Mouse (Mus musculus) neural tube, embryonic 11.5 days (tissue): ENCODE data around the gene Ubap1. TPM values are rescaled to one million over a fixed set of nuclear protein-coding genes. Genes with fewer than 3 reads are reported as not detected.

Experiments
- ATAC-seq: fragments of 200-750 bp; cut with Nextera tagmentation; 2 replicates; pipeline ENCODE4 v1.8.0; 2017; ENCODE audit warnings: moderate number of reproducible peaks, mild to moderate bottlenecking, moderate TSS enrichment, moderate library complexity; ENCODE audit not compliant: insufficient read depth, low FRiP score, low TSS enrichment
- DNase-seq: peaks from one replicate; pipeline ENCODE4 v3.0.0-alpha.2; 2015; ENCODE audit warnings: low spot score
- H3K27ac ChIP-seq: fragments of 300-500 bp; sonication (generic); 2 replicates; pipeline ENCODE4 v1.5.1; 2014; ENCODE audit warnings: low read depth, mild to moderate bottlenecking, low read length
- H3K27me3 ChIP-seq: fragments of 300-500 bp; sonication (generic); 2 replicates; pipeline ENCODE4 v1.6.1; 2014; ENCODE audit warnings: mild to moderate bottlenecking, low read length, mixed read lengths; ENCODE audit not compliant: control insufficient read depth, insufficient read depth
- H3K36me3 ChIP-seq: fragments of 300-500 bp; sonication (generic); 2 replicates; pipeline ENCODE4 v1.6.1; 2014; ENCODE audit warnings: mild to moderate bottlenecking, low read length, moderate library complexity, mixed read lengths; ENCODE audit not compliant: control insufficient read depth, insufficient read depth
- H3K4me1 ChIP-seq: fragments of 300-500 bp; sonication (generic); 2 replicates; pipeline ENCODE4 v1.6.1; 2014; ENCODE audit warnings: low read length, mixed read lengths; ENCODE audit not compliant: control insufficient read depth, insufficient read depth
- H3K4me2 ChIP-seq: fragments of 300-500 bp; sonication (generic); 2 replicates; pipeline ENCODE4 v1.6.1; 2014; ENCODE audit warnings: low read depth, mild to moderate bottlenecking, moderate library complexity
- H3K4me3 ChIP-seq: fragments of 300-500 bp; sonication (generic); 2 replicates; pipeline ENCODE4 v1.5.1; 2014; ENCODE audit warnings: low read depth, low read length
- H3K9ac ChIP-seq: fragments of 300-500 bp; sonication (generic); 2 replicates; pipeline ENCODE4 v1.6.1; 2014; ENCODE audit warnings: mild to moderate bottlenecking, low read length
- H3K9me3 ChIP-seq: fragments of 300-500 bp; sonication (generic); 2 replicates; pipeline ENCODE4 v1.6.1; 2016; ENCODE audit warnings: low read length; ENCODE audit not compliant: control insufficient read depth
- WGBS: fragments of 180-500 bp; shearing (Covaris S2); extraction: QIAGEN DNeasy Blood & Tissue Kit; methylation state at CpG from one replicate; pipeline ENCODE4 v1.1.7; 2014; 5-methylcytosine and 5-hydroxymethylcytosine counted together
- polyA plus RNA-seq: library from polyadenylated mRNA; unstranded; fragments of >200 nt; fragmentation: Nextera tagmentation; extraction: Ambion mirVana; gene quantifications from 2 replicates; pipeline ENCODE4 v1.2.1, GENCODE M21; 2014

Gene Ubap1
- polyA plus RNA-seq, 1 experiment from 2014 or later, result 91.3 TPM

- Histone ChIP-seq H3K36me3 (no peaks in the 10 kb centered on the region), H3K27ac (no peak overlapping the region), H3K4me2 (no peak overlapping the region), H3K27me3 (no peaks in the 10 kb centered on the region), H3K4me1 (peaks cover 2% of the 10 kb centered on the region), H3K4me3 (no peak overlapping the region), H3K9ac (no peak overlapping the region), H3K9me3 (no peaks in the 10 kb centered on the region)
- DNase-seq (no peak), ATAC-seq (no peak)
- 89% methylated on average over 5 of the region's 5 CpGs for WGBS
Observed at GRCm38 (mm10) chr4:41318267-41318666, 30.5 kb upstream of the Ubap1 start.

DNA sequence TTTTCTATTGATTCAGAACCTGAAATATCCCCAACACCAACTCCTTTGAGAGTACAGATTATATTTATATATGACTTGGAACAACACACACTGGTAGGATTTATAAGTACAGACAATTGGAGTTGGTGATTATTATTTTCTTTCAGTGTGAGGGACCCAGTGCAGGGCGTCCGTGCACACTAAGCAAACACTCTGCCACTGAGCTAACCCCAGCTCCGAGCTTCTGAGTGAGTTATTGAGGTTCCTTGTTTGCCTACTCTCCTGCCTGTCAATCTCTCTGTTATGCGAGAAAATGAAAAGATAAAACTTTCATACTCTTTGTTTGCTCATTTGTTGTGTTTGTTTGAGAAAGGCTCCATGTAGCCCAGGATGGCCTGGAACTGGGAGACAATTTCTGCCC is 27.8 kb upstream of the Ubap1 start:
- Histone ChIP-seq H3K9ac (no peak overlapping the region), H3K4me2 (no peak overlapping the region), H3K4me1 (no peaks in the 10 kb centered on the region), H3K27ac (no peak overlapping the region), H3K27me3 (no peaks in the 10 kb centered on the region), H3K9me3 (no peaks in the 10 kb centered on the region), H3K36me3 (no peaks in the 10 kb centered on the region), H3K4me3 (no peak overlapping the region)
- no peak for DNase-seq
- 69% methylated on average over 4 of the region's 4 CpGs for WGBS
- no peak for ATAC-seq

- Histone ChIP-seq H3K9me3 (no peaks in the 10 kb centered on the region), H3K4me2 (no peak overlapping the region), H3K4me3 (no peak overlapping the region), H3K9ac (no peak overlapping the region), H3K27ac (no peak overlapping the region), H3K27me3 (no peaks in the 10 kb centered on the region), H3K36me3 (no peaks in the 10 kb centered on the region), H3K4me1 (no peaks in the 10 kb centered on the region)
- ATAC-seq (no peak), DNase-seq (no peak)
- WGBS, result 87% methylated on average over 6 of the region's 6 CpGs
Observed at GRCm38 (mm10) chr4:41326876-41327275, 21.9 kb upstream of the Ubap1 start.

DNA sequence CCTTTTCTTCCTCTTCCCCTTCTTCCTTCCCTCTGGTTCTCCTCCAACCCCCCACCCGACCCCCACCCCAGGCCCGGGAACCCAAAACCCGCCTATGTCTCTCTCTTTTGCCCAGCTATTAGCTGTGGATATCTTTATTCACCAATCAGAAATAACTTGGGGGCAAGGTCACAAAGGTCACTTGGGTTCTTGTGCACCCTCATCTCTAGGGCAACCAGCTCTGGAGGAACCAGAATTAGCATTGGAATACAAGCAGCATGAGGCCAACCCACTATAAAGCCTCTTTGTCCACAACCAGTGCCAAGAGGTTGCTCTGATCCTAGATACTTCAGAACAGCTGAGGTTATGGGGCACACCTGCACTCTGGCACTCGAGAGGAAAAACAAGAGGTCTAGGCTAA is 19.3 kb upstream of the Ubap1 start:
- Histone ChIP-seq H3K4me1 (no peaks in the 10 kb centered on the region), H3K4me2 (no peak overlapping the region), H3K27ac (no peak overlapping the region), H3K9ac (no peak overlapping the region), H3K36me3 (no peaks in the 10 kb centered on the region), H3K27me3 (no peaks in the 10 kb centered on the region), H3K4me3 (no peak overlapping the region), H3K9me3 (no peaks in the 10 kb centered on the region)
- DNase-seq (no peak), ATAC-seq (no peak)
- 52% methylated on average over 4 of the region's 4 CpGs for WGBS

- H3K4me3 ChIP-seq, result no peak overlapping the region
- no peaks in the 10 kb centered on the region for H3K4me1 ChIP-seq
- WGBS, result 81% methylated on average over 3 of the region's 3 CpGs
- DNase-seq, result no peak
- H3K9ac ChIP-seq, result no peak overlapping the region
- no peaks in the 10 kb centered on the region for H3K27me3 ChIP-seq
- no peak for ATAC-seq
- no peak overlapping the region for H3K27ac ChIP-seq
- no peak overlapping the region for H3K4me2 ChIP-seq
- H3K36me3 ChIP-seq, result no peaks in the 10 kb centered on the region
- H3K9me3 ChIP-seq, result no peaks in the 10 kb centered on the region
Observed at GRCm38 (mm10) chr4:41331085-41331484, 17.7 kb upstream of the Ubap1 start.

DNA sequence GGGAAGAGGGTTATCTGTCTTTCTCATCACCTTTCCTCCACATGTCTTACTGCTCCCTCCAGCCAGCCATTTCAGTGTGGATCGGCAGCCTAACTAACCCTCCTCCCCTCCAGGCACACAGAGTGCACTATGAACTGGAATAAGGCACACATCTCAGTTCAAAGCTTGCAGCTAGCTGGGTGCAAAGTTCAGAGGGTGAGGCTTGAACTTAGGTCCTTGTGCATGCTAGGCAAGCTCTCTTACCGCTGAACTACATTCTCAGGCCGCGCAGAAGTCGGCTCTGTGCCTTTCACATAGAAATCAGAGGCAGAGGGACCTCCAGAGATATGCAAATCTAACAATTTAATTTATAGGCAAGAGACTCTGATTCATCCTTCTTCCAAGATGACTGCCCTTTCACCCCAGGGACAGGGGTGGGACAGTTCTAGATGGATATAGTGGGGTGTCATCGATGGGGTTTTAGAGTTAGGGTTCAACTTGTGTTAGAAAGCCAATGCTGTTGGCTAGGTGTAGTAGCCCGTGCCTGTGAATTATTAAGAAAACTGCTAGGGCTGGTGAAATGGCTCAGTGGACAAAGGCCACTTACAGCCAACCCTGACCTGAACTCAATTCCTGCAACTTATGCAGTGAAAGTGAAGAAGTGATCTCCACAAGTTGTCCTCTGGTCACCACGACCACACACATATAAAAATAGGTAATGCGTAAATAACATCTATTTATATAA is 16.9 kb upstream of the Ubap1 start:
- H3K36me3 ChIP-seq, result no peaks in the 10 kb centered on the region
- no peak overlapping the region for H3K4me3 ChIP-seq
- H3K4me2 ChIP-seq, result no peak overlapping the region
- H3K27me3 ChIP-seq, result no peaks in the 10 kb centered on the region
- H3K4me1 ChIP-seq, result no peaks in the 10 kb centered on the region
- no peak overlapping the region for H3K27ac ChIP-seq
- WGBS, result 88% methylated on average over 9 of the region's 9 CpGs
- H3K9ac ChIP-seq, result no peak overlapping the region
- DNase-seq, result no peak
- H3K9me3 ChIP-seq, result no peaks in the 10 kb centered on the region
- ATAC-seq, result no peak

- no peaks in the 10 kb centered on the region for H3K27me3 ChIP-seq
- H3K36me3 ChIP-seq, result no peaks in the 10 kb centered on the region
- H3K27ac ChIP-seq, result no peak overlapping the region
- H3K4me2 ChIP-seq, result no peak overlapping the region
- ATAC-seq (no peak), DNase-seq (no peak)
- H3K9ac ChIP-seq, result no peak overlapping the region
- no peaks in the 10 kb centered on the region for H3K9me3 ChIP-seq
- no peak overlapping the region for H3K4me3 ChIP-seq
- H3K4me1 ChIP-seq, result no peaks in the 10 kb centered on the region
Observed at GRCm38 (mm10) chr4:41336546-41336945, 12.2 kb upstream of the Ubap1 start.

DNA sequence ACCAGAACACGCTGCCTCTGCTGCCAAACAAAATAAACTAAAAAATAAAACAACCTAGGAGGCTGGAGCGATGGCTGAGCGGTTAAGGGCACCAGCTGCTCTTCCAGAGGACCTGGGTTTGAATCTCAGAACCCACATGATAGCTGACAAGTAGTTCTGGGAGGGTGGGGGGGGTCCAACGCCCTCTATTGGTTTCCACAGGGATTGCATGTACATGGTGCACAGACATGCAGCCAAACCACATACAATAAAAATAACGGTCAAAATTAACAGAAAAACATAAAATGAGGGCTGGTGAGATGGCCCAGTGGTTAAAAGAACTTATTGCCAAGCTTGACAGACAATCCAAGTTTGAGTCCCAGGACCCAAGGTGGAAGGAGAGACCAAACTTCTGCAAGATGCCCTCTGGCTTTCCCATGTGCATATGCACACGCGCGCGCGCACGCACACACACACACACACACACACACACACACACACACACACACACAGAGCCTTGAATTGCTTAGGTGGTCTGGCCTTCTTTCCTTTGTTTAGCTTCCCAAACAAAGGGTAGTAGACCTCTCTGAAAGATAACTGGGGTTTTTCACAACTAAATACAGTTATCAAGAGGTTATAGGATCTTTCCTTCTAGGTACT is 7.8 kb upstream of the Ubap1 start:
- no peaks in the 10 kb centered on the region for H3K36me3 ChIP-seq
- no peak overlapping the region for H3K9ac ChIP-seq
- no peak overlapping the region for H3K4me2 ChIP-seq
- DNase-seq (no peak), ATAC-seq (no peak)
- no peaks in the 10 kb centered on the region for H3K27me3 ChIP-seq
- no peaks in the 10 kb centered on the region for H3K4me1 ChIP-seq
- no peak overlapping the region for H3K4me3 ChIP-seq
- H3K9me3 ChIP-seq, result no peaks in the 10 kb centered on the region
- H3K27ac ChIP-seq, result no peak overlapping the region
- 83% methylated on average over 9 of the region's 11 CpGs for WGBS

- Histone ChIP-seq H3K27ac (no peak overlapping the region), H3K36me3 (no peaks in the 10 kb centered on the region), H3K4me1 (no peaks in the 10 kb centered on the region), H3K4me3 (no peak overlapping the region), H3K9me3 (no peaks in the 10 kb centered on the region), H3K27me3 (no peaks in the 10 kb centered on the region), H3K4me2 (no peak overlapping the region), H3K9ac (no peak overlapping the region)
- DNase-seq, result no peak
- 84% methylated on average over 2 of the region's 2 CpGs for WGBS
- ATAC-seq, result no peak
Observed at GRCm38 (mm10) chr4:41346011-41346410, 2.8 kb upstream of the Ubap1 start.
